Mouse (Mus musculus) lung, embryonic 14.5 days (tissue): Measurements from ENCODE around the gene Gne. TPM values are rescaled to one million over a fixed set of nuclear protein-coding genes. Genes with fewer than 3 reads are reported as not detected.

Source experiments
- ATAC-seq: fragments of 200-750 bp; cut with Nextera tagmentation; 2 replicates; pipeline ENCODE4 v1.8.0; 2017; ENCODE audit warnings: mild to moderate bottlenecking, moderate TSS enrichment, moderate library complexity; ENCODE audit not compliant: insufficient read depth
- DNase-seq: peaks from one replicate; pipeline ENCODE4 v3.0.0-alpha.2; 2015
- H3K27ac ChIP-seq: fragments of 300-500 bp; sonication (generic); 2 replicates; pipeline ENCODE4 v1.5.1; 2014; ENCODE audit warnings: low read depth, mild to moderate bottlenecking, moderate library complexity
- H3K27me3 ChIP-seq: fragments of 300-500 bp; sonication (generic); 2 replicates; pipeline ENCODE4 v1.6.1; 2014; ENCODE audit warnings: low read length, control low read depth; ENCODE audit not compliant: insufficient read depth
- H3K36me3 ChIP-seq: fragments of 300-500 bp; sonication (generic); 2 replicates; pipeline ENCODE4 v1.6.1; 2014; ENCODE audit warnings: control low read depth; ENCODE audit not compliant: insufficient read depth
- H3K4me1 ChIP-seq: fragments of 300-500 bp; sonication (generic); 2 replicates; pipeline ENCODE4 v1.6.1; 2014; ENCODE audit warnings: antibody characterized with exemption, control low read depth; ENCODE audit not compliant: insufficient read depth
- H3K4me2 ChIP-seq: fragments of 300-500 bp; sonication (generic); 2 replicates; pipeline ENCODE4 v1.6.1; 2014; ENCODE audit warnings: mild to moderate bottlenecking
- H3K4me3 ChIP-seq: fragments of 300-500 bp; sonication (generic); 2 replicates; pipeline ENCODE4 v1.5.1; 2014; ENCODE audit warnings: low read depth, low read length
- H3K9ac ChIP-seq: fragments of 300-500 bp; sonication (generic); 2 replicates; pipeline ENCODE4 v1.6.1; 2014
- H3K9me3 ChIP-seq: fragments of 300-500 bp; sonication (generic); 2 replicates; pipeline ENCODE4 v1.6.1; 2016; ENCODE audit warnings: low read depth, low read length, control low read depth
- CTCF ChIP-seq: IDR thresholded peaks from 2 replicates; pipeline ENCODE4 v1.5.1; 2016; ENCODE audit warnings: antibody characterized with exemption, low read depth
- WGBS: fragments of 180-500 bp; shearing (Covaris S2); extraction: QIAGEN DNeasy Blood & Tissue Kit; methylation state at CpG from one replicate; pipeline ENCODE4 v1.1.7; 2014; 5-methylcytosine and 5-hydroxymethylcytosine counted together
- polyA plus RNA-seq: library from polyadenylated mRNA; unstranded; fragments of >200 nt; fragmentation: Nextera tagmentation; extraction: Ambion mirVana; gene quantifications from 2 replicates; pipeline ENCODE4 v1.2.1, GENCODE M21; 2014

Gne gene
- polyA plus RNA-seq, 1 experiment from 2014 or later, result 38.5 TPM

DNA sequence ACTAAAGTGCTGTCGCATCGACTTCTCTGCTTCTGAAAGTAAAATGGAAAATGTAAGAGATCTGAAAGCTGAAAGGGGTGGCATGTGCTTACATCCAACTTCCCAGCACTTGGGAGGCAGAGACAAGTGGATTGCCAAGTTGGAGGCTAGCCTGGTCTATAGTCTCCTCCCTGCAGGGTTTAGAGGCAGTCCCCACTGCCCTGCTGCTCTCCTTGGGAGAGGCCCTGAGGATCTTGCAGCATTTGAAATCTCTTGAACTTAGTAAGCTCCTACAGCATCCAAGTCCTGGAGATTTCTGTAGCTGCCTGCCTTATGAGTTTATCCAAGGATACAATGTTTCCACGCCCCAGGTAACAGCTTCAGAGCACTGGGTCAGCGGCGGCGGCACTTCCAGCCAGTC, 24.3 kb upstream of the Gne start:
- no peak overlapping the region for H3K4me2 ChIP-seq
- H3K27ac ChIP-seq, result 0 out of 2 replicates have a peak overlapping the region, but pooled peaks have one; percentile 18
- no peak overlapping the region for H3K4me3 ChIP-seq
- peaks cover 24% of the 10 kb centered on the region for H3K4me1 ChIP-seq
- DNase-seq (no peak), ATAC-seq (no peak)
- no peak for TF ChIP-seq CTCF
- WGBS, result 83% methylated on average over 6 of the region's 6 CpGs
- no peaks in the 10 kb centered on the region for H3K36me3 ChIP-seq
- H3K27me3 ChIP-seq, result no peaks in the 10 kb centered on the region
- H3K9ac ChIP-seq, result no peak overlapping the region
- no peaks in the 10 kb centered on the region for H3K9me3 ChIP-seq

DNA sequence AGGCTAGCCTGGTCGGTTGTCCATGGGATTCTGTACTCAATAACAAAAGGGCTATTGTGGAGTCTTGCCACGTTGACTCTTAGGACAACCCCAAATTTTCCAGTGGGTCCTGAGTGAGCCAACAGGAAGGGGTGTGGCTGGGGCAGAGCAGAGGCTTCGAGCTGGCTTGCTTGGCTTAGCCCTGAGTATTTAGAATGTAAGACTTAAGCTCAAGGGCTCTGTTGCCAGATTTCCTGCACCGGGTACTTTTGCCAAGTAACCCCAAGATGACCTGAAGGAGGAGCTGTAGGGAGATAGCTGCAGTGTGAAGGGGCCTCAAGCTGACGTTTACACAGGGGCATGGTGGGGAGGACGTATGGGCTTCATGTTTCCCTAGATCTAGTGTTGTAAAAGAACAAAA, 23.4 kb upstream of the Gne start:
- peaks cover 23% of the 10 kb centered on the region for H3K4me1 ChIP-seq
- H3K27ac ChIP-seq, result peak overlapping the region; percentile 64; the same call in 1 of the 2 replicates
- H3K36me3 ChIP-seq, result no peaks in the 10 kb centered on the region
- H3K4me2 ChIP-seq, result peak overlapping the region; percentile 52
- no peak for TF ChIP-seq CTCF
- 0 out of 2 replicates have a peak overlapping the region, but pooled peaks have one; percentile 19 for H3K4me3 ChIP-seq
- DNase-seq, result peak; percentile 75
- peak; percentile 52 for ATAC-seq
- no peaks in the 10 kb centered on the region for H3K27me3 ChIP-seq
- no peak overlapping the region for H3K9ac ChIP-seq
- no peaks in the 10 kb centered on the region for H3K9me3 ChIP-seq
- WGBS, result 15% methylated on average over 6 of the region's 6 CpGs

DNA sequence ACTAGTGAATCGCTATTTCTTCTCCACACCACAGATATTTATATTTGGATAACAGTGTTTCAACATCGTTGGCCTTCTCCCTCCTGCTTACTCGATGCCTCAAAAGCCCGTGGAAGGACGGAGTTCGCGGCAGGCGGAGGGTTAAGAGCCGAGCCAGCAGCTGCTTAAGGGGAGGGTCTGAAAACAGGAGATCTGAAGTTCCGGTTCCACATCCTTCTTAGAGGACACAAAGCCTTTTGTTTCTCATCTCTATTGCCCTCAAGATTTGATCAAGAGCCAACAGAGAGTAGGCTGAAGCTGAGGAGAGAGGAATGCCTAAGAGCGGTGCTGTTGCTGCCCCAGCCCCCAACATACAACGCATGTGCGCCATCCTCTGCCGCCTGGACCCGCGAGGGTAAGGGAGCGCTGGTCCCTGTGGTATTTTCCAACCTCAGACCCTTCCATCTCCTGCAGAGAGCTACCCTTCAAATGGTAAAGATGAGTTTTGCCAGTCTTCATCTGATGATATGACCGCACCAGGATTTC, 22.4 kb upstream of the Gne start:
- Histone ChIP-seq H3K27ac (peak overlapping the region; percentile 58), H3K9ac (no peak overlapping the region)

DNA sequence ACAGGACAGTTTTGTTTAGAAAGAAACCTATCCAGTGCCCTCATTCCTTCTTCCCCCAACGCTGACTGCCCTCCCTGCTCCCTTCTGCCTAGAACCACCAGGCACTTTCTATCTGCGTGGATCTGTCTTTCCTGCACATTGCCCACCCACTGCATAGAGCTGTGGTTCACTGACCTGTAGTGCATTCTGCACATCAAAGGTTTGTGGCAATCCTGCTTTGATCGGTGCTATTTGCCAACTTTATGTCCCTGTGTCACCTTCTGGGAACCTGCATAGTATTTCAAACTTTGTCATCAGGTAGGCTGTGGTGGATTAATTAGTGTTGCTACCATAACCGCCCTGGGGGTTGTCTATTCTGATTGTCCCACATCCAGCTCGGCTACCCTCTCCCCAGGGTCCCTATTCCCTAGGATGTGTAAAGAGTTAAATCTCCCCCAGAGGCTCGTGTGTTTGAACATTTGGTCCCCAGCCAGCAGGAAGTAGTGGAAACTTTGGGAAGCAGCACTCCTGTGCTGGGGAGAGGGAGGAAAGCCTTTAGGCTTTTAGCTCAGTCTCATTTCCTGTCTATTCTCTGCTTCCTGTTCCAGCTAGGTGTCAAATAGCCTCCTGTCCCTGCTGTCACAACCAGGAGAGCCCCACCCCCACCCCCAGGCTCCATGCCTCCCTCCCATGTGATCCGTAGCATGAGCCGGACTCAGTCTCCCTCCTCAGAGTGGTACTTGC, 20.4 kb upstream of the Gne start:
- Histone ChIP-seq H3K9me3 (no peaks in the 10 kb centered on the region), H3K4me2 (0 out of 2 replicates have a peak overlapping the region, but pooled peaks have one; percentile 7)
- 18% methylated on average over 8 of the region's 8 CpGs for WGBS

More for the DNA sequence above, 22.4 kb upstream of the Gne start:
- Histone ChIP-seq H3K4me1 (peaks cover 19% of the 10 kb centered on the region), H3K4me2 (peak overlapping the region; percentile 52), H3K9me3 (no peaks in the 10 kb centered on the region), H3K4me3 (peak overlapping the region; percentile 19), H3K27me3 (no peaks in the 10 kb centered on the region), H3K36me3 (no peaks in the 10 kb centered on the region)
- 12% methylated on average over 18 of the region's 18 CpGs for WGBS
- DNase-seq (peak; percentile 83), ATAC-seq (peak; percentile 68; the same call in 1 of the 2 replicates)
- TF ChIP-seq CTCF, result no peak

DNA sequence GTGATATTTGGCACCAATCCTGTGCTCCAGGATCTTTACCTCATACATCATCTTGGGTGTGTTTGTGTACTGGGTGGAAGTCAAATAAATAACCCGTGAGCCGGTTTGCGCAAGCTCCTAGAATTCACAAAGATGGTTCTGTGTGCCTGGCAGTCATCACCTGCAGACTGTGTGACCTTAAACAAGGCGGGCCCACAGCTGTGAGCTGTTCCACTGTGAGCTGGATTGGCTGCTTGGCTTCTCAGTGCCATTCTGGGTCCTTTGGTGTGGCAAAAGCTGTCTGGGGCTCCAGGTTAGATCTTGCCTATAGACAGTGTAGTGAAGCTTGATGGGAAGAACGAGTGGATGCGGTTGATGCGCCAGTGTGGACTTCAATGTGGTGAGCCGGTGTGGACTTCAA, 19.6 kb upstream of the Gne start:
- H3K9me3 ChIP-seq, result no peaks in the 10 kb centered on the region
- no peaks in the 10 kb centered on the region for H3K36me3 ChIP-seq
- WGBS, result 68% methylated on average over 8 of the region's 8 CpGs
- no peak overlapping the region for H3K4me3 ChIP-seq
- no peak overlapping the region for H3K9ac ChIP-seq
- no peak overlapping the region for H3K4me2 ChIP-seq
- H3K27ac ChIP-seq, result peak overlapping the region; percentile 46; the same call in 1 of the 2 replicates
- ATAC-seq, result no peak
- no peak for TF ChIP-seq CTCF
- no peaks in the 10 kb centered on the region for H3K27me3 ChIP-seq
- peaks cover 19% of the 10 kb centered on the region for H3K4me1 ChIP-seq
- DNase-seq, result no peak

More for the DNA sequence above, 20.4 kb upstream of the Gne start:
- ATAC-seq (peak; percentile 41; the same call in 1 of the 2 replicates), DNase-seq (peak; percentile 70)
- Histone ChIP-seq H3K36me3 (no peaks in the 10 kb centered on the region), H3K27ac (peak overlapping the region; percentile 50; the same call in 1 of the 2 replicates), H3K9ac (no peak overlapping the region), H3K27me3 (no peaks in the 10 kb centered on the region), H3K4me1 (peaks cover 19% of the 10 kb centered on the region), H3K4me3 (no peak overlapping the region)
- no peak for TF ChIP-seq CTCF

DNA sequence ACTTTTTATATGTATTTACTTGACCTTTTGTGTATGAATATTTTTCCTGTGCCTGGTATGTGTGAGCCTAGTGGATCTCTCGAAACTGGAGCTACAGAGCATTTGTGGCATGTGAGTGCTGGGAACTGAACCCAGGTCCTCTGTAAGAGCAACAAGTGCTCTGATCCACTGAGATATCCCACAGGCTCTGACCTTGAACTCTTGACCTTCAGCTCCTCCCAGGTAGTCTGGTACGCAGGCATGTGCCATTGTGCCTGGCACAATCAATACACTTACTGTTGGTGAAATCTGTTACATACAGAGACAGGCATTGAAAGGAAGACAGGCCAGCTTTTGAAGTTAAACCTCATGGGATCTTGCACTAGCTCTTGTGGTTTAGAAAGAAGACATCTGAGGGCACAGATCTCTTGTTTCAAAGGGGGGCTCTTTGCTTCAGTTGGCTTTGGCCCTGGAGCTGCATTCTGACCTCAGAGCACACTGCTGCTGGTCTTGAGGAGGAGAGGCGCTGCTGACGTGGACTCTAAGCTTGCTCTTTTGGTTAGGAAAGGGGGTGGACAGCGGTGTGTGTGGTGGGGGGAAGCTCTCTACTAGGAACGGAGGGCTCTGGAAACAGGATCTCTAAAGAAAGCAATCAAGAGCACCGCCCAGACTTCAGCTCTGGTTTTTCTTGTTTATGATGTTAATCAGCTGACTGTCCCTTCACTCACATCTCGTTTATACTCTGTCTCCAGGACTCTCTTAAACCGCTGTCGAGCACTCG, 13.8 kb upstream of the Gne start:
- no peak overlapping the region for H3K4me3 ChIP-seq
- H3K36me3 ChIP-seq, result no peaks in the 10 kb centered on the region
- no peak overlapping the region for H3K4me2 ChIP-seq
- 25% methylated on average over 11 of the region's 11 CpGs for WGBS
- DNase-seq, result peak; percentile 24
- no peak for ATAC-seq
- no peak overlapping the region for H3K9ac ChIP-seq
- H3K4me1 ChIP-seq, result no peaks in the 10 kb centered on the region
- H3K9me3 ChIP-seq, result no peaks in the 10 kb centered on the region
- no peak overlapping the region for H3K27ac ChIP-seq
- H3K27me3 ChIP-seq, result no peaks in the 10 kb centered on the region
- no peak for TF ChIP-seq CTCF

DNA sequence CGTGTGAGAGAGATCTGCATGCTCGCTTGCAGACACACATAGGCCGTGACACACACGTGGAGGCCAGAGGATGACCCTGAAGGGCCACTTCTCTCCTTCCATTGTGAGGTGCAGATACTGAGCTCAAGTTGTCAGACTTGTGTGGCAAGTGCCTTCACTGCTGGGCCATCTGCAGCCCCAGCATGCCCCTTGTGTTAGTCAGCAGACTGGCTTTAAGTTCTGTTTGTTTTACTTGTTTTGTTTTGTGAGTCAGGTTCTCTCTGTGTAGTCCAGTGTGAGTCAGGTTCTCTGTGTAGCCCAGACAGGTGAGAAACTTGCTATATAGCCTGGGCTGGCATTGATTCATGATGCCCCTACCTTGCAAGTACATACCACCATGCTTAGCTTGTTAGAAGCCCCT, 10.5 kb upstream of the Gne start:
- no peaks in the 10 kb centered on the region for H3K9me3 ChIP-seq
- no peak overlapping the region for H3K27ac ChIP-seq
- no peak overlapping the region for H3K4me2 ChIP-seq
- H3K36me3 ChIP-seq, result no peaks in the 10 kb centered on the region
- WGBS, result 77% methylated on average over 4 of the region's 4 CpGs
- ATAC-seq, result no peak
- no peaks in the 10 kb centered on the region for H3K27me3 ChIP-seq
- no peaks in the 10 kb centered on the region for H3K4me1 ChIP-seq
- DNase-seq, result no peak
- no peak overlapping the region for H3K4me3 ChIP-seq
- TF ChIP-seq CTCF, result no peak
- no peak overlapping the region for H3K9ac ChIP-seq
